Mouse (Mus musculus): ENCODE data around the gene Tpte.

Tpte gene

DNA sequence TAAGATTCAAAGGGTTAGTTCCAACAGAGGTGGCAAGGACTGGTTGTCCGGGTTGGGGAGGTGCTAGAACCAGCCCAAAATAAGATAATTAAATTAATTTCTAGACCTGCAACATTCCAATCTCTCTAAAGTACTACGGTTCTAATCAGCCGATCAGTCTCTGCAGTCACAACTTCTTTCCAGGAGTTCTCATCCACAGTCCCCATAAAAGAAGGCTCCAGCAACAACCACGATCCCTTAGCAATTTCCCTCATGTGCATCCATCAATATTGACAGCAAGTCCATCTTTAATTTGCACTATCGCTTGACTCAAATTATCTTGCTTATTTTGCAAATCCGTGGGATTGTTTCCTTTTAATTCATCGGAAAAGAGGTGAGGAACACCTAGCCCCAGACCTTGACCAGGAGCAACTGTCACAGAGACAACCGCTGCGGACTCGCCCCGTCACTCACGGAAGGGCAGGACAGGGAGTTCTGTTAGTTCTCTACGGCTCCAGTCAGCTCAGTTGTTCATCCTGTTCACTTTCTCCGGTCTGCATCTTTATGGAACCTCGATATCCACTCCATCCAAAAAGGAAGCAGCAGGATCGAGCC is 127.5 kb downstream of the Tpte start:
- in situ Hi-C loops (cut with MboI; ENCODE audit: low pct_unique_long_range_greater_than_20kb in 1 of 2, low sequenced_read_pairs in 2 of 2, unreplicated experiment in 1 of 2): no loop called here

DNA sequence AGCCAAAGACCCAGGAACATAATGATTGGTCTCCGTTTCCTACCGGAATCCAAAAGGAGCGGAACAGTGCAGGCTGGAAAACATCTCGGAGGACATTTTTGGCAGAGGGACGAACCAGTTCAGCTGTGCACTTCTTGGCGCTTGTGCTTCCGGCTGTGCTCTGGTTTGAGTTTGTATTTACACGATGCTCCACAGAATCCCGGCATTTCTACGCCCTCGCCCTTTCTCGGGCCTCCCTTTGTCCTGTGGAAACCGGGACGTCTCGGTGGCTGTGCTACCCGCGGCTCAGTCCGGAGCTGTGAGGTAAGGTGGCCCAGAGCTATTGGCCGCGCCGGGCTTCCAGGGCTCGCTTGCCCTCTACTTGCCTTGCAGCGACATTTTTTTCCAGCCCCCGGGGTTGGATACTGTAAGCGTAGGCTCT is 128.1 kb downstream of the Tpte start, which contains the start of gene Mrps31:
Gene Mrps31 (plus strand): TSS at position 80 of the 421 bp plus-strand sequence.
- in situ Hi-C loops (cut with MboI; ENCODE audit: low pct_unique_long_range_greater_than_20kb in 1 of 2, low sequenced_read_pairs in 2 of 2, unreplicated experiment in 1 of 2): no loop called here

DNA sequence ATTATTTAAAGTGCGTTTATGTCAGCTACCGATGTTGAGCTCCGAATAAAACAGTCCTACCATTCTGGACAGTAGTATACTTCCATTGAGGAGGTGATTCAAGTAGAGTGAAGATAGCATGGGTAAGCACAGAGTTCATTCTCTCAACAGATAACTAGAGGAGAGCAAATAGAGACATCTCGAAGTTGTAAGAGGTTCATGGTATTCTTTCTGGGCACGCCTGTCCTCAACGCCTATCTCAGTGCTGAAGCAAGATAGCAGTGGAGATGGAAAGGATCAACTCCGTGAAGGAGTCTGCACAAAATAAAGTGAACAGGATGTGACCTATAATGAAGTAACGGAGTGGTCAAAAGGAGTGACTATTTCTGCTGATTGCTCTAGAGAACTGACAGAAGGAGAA is 128.7 kb downstream of the Tpte start:
- in situ Hi-C loops (cut with MboI; ENCODE audit: low pct_unique_long_range_greater_than_20kb in 1 of 2, low sequenced_read_pairs in 2 of 2, unreplicated experiment in 1 of 2): no loop called here
